Mouse (Mus musculus) testis, adult 2 months (tissue): Measurements from ENCODE around the gene Crispld2.

ENCODE experiments used
- CTCF ChIP-seq: fragments of 200-500 bp; IDR thresholded peaks from 2 replicates; pipeline ENCODE4 v1.5.1; 2012; ENCODE audit warnings: low read depth, mild to moderate bottlenecking, inconsistent platforms, low read length, moderate library complexity; ENCODE audit not compliant: control insufficient read depth, insufficient read depth, insufficient replicate concordance
- POLR2A ChIP-seq: fragments of 200-500 bp; IDR thresholded peaks from 2 replicates; pipeline ENCODE4 v1.6.1; 2012; ENCODE audit warnings: low read depth, mild to moderate bottlenecking, inconsistent platforms, low read length, moderate library complexity; ENCODE audit not compliant: control insufficient read depth

- TF ChIP-seq CTCF, result no peak
- TF ChIP-seq POLR2A, result no peak
These were observed 70.5 kb downstream of the Crispld2 start for GRCm38 (mm10) chr8:120062742-120063141.
